Mouse (Mus musculus): ENCODE measurements around the gene Parvb.

DNA sequence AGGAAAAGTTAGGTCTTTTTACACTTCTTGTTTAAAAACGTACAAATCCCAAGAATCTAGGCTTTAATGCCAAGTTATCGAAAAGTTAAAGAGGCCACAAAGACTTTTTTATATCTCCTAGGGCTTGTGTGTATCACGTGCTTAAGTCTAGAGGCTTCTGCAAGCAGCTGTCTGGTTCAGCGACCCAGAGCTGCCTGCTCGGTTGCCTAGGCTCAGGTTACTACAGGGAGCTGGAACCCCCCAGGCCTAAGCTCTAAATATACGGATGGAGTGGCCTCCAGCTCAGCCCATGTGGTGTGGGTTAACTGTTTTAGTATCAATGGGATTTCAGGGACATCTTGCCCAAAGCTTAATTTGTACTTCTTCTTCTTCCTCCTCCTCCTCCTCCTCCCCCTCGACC lies 9.7 kb downstream of the Parvb start:
- TF ChIP-seq MAX (IDR thresholded peaks at IDR 0.05) (no peak), CTCF (IDR thresholded peaks at IDR 0.05; ENCODE audit: control insufficient read depth, insufficient read depth, insufficient read length) (no peak), USF1 (IDR thresholded peaks at IDR 0.05; ENCODE audit: low read depth) (no peak), MYOD1 (IDR thresholded peaks at IDR 0.05; ENCODE audit: control insufficient read depth, insufficient read length, low read depth) (no peak), CEBPB (IDR thresholded peaks at IDR 0.05; ENCODE audit: low read depth) (no peak)

All from C2C12 (cell line).